Mouse (Mus musculus) heart, adult 2 months (tissue): ENCODE measurements at regions not wholly inside any gene's neighbourhood (a gene's known extent, or its start where the extent isn't known, plus 50 kb on each side); places are given as distances from the start of the nearest gene placed in this dataset.

Experiments
- DNase-seq, 2 experiments: peaks; one replicate each; pipeline ENCODE4 v3.0.0; 2021
- H3K27ac ChIP-seq: fragments of 200-600 bp; 2 replicates; pipeline ENCODE4 v1.8.1; 2022
- H3K27me3 ChIP-seq: fragments of 200-500 bp; 2 replicates; pipeline ENCODE4 v1.6.1; 2012; ENCODE audit warnings: mild to moderate bottlenecking, low read length, inconsistent platforms, mixed read lengths; ENCODE audit not compliant: control insufficient read depth, insufficient read depth
- H3K36me3 ChIP-seq: fragments of 200-500 bp; 2 replicates; pipeline ENCODE4 v1.6.1; 2012; ENCODE audit warnings: low read length, inconsistent platforms; ENCODE audit not compliant: control insufficient read depth, insufficient read depth
- H3K4me1 ChIP-seq: fragments of 200-500 bp; 2 replicates; pipeline ENCODE4 v1.6.1; 2011; ENCODE audit warnings: low read length; ENCODE audit not compliant: control insufficient read depth, insufficient read depth
- H3K4me3 ChIP-seq: fragments of 200-600 bp; 2 replicates; pipeline ENCODE4 v1.8.1; 2022
- H3K79me2 ChIP-seq: fragments of 200-500 bp; replicated peaks from 2 replicates; pipeline ENCODE4 v1.6.1; 2012; ENCODE audit warnings: mild to moderate bottlenecking, inconsistent platforms, low read length, moderate library complexity, mixed read lengths; ENCODE audit not compliant: control insufficient read depth, insufficient read depth
- H3K9ac ChIP-seq: fragments of 200-500 bp; 2 replicates; pipeline ENCODE4 v1.6.1; 2012; ENCODE audit warnings: low read depth, mild to moderate bottlenecking, control low read depth, inconsistent platforms, low read length, mixed read lengths
- CTCF ChIP-seq: fragments of 200-600 bp; IDR thresholded peaks from 2 replicates; pipeline ENCODE4 v1.8.1; 2022; ENCODE audit warnings: antibody characterized with exemption, mild to moderate bottlenecking, moderate library complexity
- EP300 ChIP-seq: fragments of 200-500 bp; IDR thresholded peaks from 2 replicates; pipeline ENCODE4 v1.6.1; 2011; ENCODE audit warnings: low read depth, low read length, control low read depth; ENCODE audit not compliant: insufficient read depth
- POLR2A ChIP-seq: fragments of 200-500 bp; IDR thresholded peaks from 2 replicates; pipeline ENCODE4 v1.6.1; 2011; ENCODE audit warnings: mild to moderate bottlenecking, low read depth, low read length, control low read depth; ENCODE audit not compliant: insufficient read depth
- WGBS: fragments of 180-500 bp; shearing (Covaris S2); methylation state at CpG from one replicate; pipeline ENCODE4 v1.1.7; 2018; 5-methylcytosine and 5-hydroxymethylcytosine counted together
- intact Hi-C: fragments of 180-260 bp; cut with DNase I; formaldehyde crosslinking; loops from one replicate; pipeline ENCODE4 v1.15.1; 2025

GRCm38 (mm10) chr7:40072478-40072877, 554.9 kb downstream of the Zfp619 start:
- intact Hi-C loops, result loop anchor here (10.0 kb wide), 1 partner anchor 228 kb away; no protein-coding TSS in a partner anchor
- H3K27me3 ChIP-seq, result no peaks in the 10 kb centered on the region
- no peak overlapping the region for H3K4me3 ChIP-seq
- H3K27ac ChIP-seq, result no peak overlapping the region
- DNase-seq, result no peak
- no peaks in the 10 kb centered on the region for H3K79me2 ChIP-seq
- WGBS, result 55% methylated on average over 1 of the region's 1 CpGs
- no peaks in the 10 kb centered on the region for H3K36me3 ChIP-seq
- H3K4me1 ChIP-seq, result no peaks in the 10 kb centered on the region
- no peak for TF ChIP-seq POLR2A
- no peak for TF ChIP-seq EP300
- peak; percentile 47 for TF ChIP-seq CTCF
- H3K9ac ChIP-seq, result no peak overlapping the region

GRCm38 (mm10) chr7:40086236-40086635, 568.7 kb downstream of the Zfp619 start:
- intact Hi-C loops, result loop anchor here (1.0 kb wide), 1 partner anchor 187 kb away; no protein-coding TSS in a partner anchor
- no peak overlapping the region for H3K4me3 ChIP-seq
- no peaks in the 10 kb centered on the region for H3K4me1 ChIP-seq
- TF ChIP-seq EP300 (no peak), CTCF (peak; percentile 70)
- no peak overlapping the region for H3K27ac ChIP-seq
- no peak overlapping the region for H3K9ac ChIP-seq
- WGBS, result 55% methylated on average over 2 of the region's 2 CpGs
- H3K36me3 ChIP-seq, result no peaks in the 10 kb centered on the region
- H3K79me2 ChIP-seq, result no peaks in the 10 kb centered on the region
- DNase-seq, result no peak
- H3K27me3 ChIP-seq, result no peaks in the 10 kb centered on the region

GRCm38 (mm10) chr7:40097094-40097493, 579.5 kb downstream of the Zfp619 start:
- H3K27ac ChIP-seq, result no peak overlapping the region
- no peaks in the 10 kb centered on the region for H3K36me3 ChIP-seq
- no peak overlapping the region for H3K9ac ChIP-seq
- whole genome bisulfite sequencing, result 80% methylated on average over 2 of the region's 2 CpGs
- intact Hi-C loops, result no loop called here
- H3K4me3 ChIP-seq, result no peak overlapping the region
- no peak for TF ChIP-seq CTCF
- no peak for TF ChIP-seq POLR2A
- no peak for TF ChIP-seq EP300
- DNase-seq, result no peak
- no peaks in the 10 kb centered on the region for H3K27me3 ChIP-seq
- no peaks in the 10 kb centered on the region for H3K79me2 ChIP-seq
- H3K4me1 ChIP-seq, result no peaks in the 10 kb centered on the region

GRCm38 (mm10) chr7:40103057-40103945, 585.7 kb downstream of the Zfp619 start:
- no peak for TF ChIP-seq POLR2A
- TF ChIP-seq EP300, result no peak
- TF ChIP-seq CTCF, result no peak
- no peak overlapping the region for H3K27ac ChIP-seq
- 67% methylated on average over 7 of the region's 7 CpGs for WGBS
- no peaks in the 10 kb centered on the region for H3K36me3 ChIP-seq
- H3K4me3 ChIP-seq, result no peak overlapping the region
- no peak overlapping the region for H3K9ac ChIP-seq
- no peak for DNase-seq
- no peaks in the 10 kb centered on the region for H3K79me2 ChIP-seq
- intact Hi-C loops, result no loop called here
- no peaks in the 10 kb centered on the region for H3K27me3 ChIP-seq
- H3K4me1 ChIP-seq, result no peaks in the 10 kb centered on the region

GRCm38 (mm10) chr7:40142906-40143305, 625.3 kb downstream of the Zfp619 start:
- 38% methylated on average over 4 of the region's 4 CpGs for WGBS
- no peak overlapping the region for H3K27ac ChIP-seq
- TF ChIP-seq CTCF, result no peak
- TF ChIP-seq POLR2A, result no peak
- no peak for TF ChIP-seq EP300
- no peak overlapping the region for H3K4me3 ChIP-seq
- intact Hi-C loops, result no loop called here
- DNase-seq, result no peak
- no peaks in the 10 kb centered on the region for H3K36me3 ChIP-seq
- H3K9ac ChIP-seq, result no peak overlapping the region
- no peaks in the 10 kb centered on the region for H3K4me1 ChIP-seq
- H3K27me3 ChIP-seq, result no peaks in the 10 kb centered on the region
- H3K79me2 ChIP-seq, result no peaks in the 10 kb centered on the region

- no peak for DNase-seq
- Histone ChIP-seq H3K27ac (no peak overlapping the region), H3K36me3 (no peaks in the 10 kb centered on the region), H3K4me1 (no peaks in the 10 kb centered on the region), H3K27me3 (no peaks in the 10 kb centered on the region), H3K79me2 (no peaks in the 10 kb centered on the region), H3K9ac (no peak overlapping the region), H3K4me3 (no peak overlapping the region)
- TF ChIP-seq CTCF, result no peak
- TF ChIP-seq EP300, result no peak
- no peak for TF ChIP-seq POLR2A
- 79% methylated on average over 1 of the region's 1 CpGs for WGBS
- intact Hi-C loops, result no loop called here
These were observed 626.9 kb downstream of the Zfp619 start for GRCm38 (mm10) chr7:40144431-40144830.
